Mouse (Mus musculus) stomach, embryonic 16.5 days (tissue): ENCODE data around the gene Mrps18a. TPM values are rescaled to one million over a fixed set of nuclear protein-coding genes. Genes with fewer than 3 reads are reported as not detected.

Experiments
- ATAC-seq: fragments of 200-750 bp; cut with Nextera tagmentation; 2 replicates; pipeline ENCODE4 v1.8.0; 2017; ENCODE audit warnings: moderate number of reproducible peaks, moderate TSS enrichment; ENCODE audit not compliant: insufficient read depth, low FRiP score
- H3K27ac ChIP-seq: fragments of 300-500 bp; sonication (generic); 2 replicates; pipeline ENCODE4 v1.5.1; 2014; ENCODE audit warnings: low read length
- H3K27me3 ChIP-seq: fragments of 300-500 bp; sonication (generic); 2 replicates; pipeline ENCODE4 v1.6.1; 2014; ENCODE audit warnings: low read length, control low read depth, mixed read lengths; ENCODE audit not compliant: control insufficient read depth, insufficient read depth
- H3K36me3 ChIP-seq: fragments of 300-500 bp; sonication (generic); 2 replicates; pipeline ENCODE4 v1.6.1; 2014; ENCODE audit warnings: low read length; ENCODE audit not compliant: control insufficient read depth, insufficient read depth
- H3K4me1 ChIP-seq: fragments of 300-500 bp; sonication (generic); 2 replicates; pipeline ENCODE4 v1.6.1; 2014; ENCODE audit warnings: low read length, control low read depth, mixed read lengths; ENCODE audit not compliant: control insufficient read depth, insufficient read depth
- H3K4me2 ChIP-seq: fragments of 300-500 bp; sonication (generic); 2 replicates; pipeline ENCODE4 v1.6.1; 2014; ENCODE audit warnings: low read depth, low read length, mixed read lengths
- H3K4me3 ChIP-seq: fragments of 300-500 bp; sonication (generic); replicated peaks from 2 replicates; pipeline ENCODE4 v1.5.1; 2014; ENCODE audit warnings: mild to moderate bottlenecking, low read length
- H3K9ac ChIP-seq: fragments of 300-500 bp; sonication (generic); 2 replicates; pipeline ENCODE4 v1.6.1; 2014; ENCODE audit warnings: low read length
- H3K9me3 ChIP-seq: fragments of 300-500 bp; sonication (generic); replicated peaks from 2 replicates; pipeline ENCODE4 v1.6.1; 2016; ENCODE audit warnings: low read length, control low read depth; ENCODE audit not compliant: control insufficient read depth
- WGBS: fragments of 180-500 bp; shearing (Covaris S2); extraction: QIAGEN DNeasy Blood & Tissue Kit; methylation state at CpG from one replicate; pipeline ENCODE4 v1.1.7; 2014; 5-methylcytosine and 5-hydroxymethylcytosine counted together
- polyA plus RNA-seq: library from polyadenylated mRNA; unstranded; fragments of >200 nt; fragmentation: Nextera tagmentation; extraction: Ambion mirVana; gene quantifications from 2 replicates; pipeline ENCODE4 v1.2.1, GENCODE M21; 2015

Gene Mrps18a
- polyA plus RNA-seq, 1 experiment from 2014 or later, result 126 TPM

GRCm38 (mm10) chr17:46162551-46162950 lies 51.8 kb downstream of the Mrps18a start:
- Histone ChIP-seq H3K4me3 (peak overlapping the region; percentile 2; the same call in 1 of the 2 replicates), H3K4me2 (peak overlapping the region; percentile 25), H3K9me3 (no peaks in the 10 kb centered on the region), H3K4me1 (peaks cover 12% of the 10 kb centered on the region), H3K27me3 (no peaks in the 10 kb centered on the region), H3K36me3 (peaks cover 23% of the 10 kb centered on the region), H3K9ac (no peak overlapping the region), H3K27ac (peak overlapping the region; percentile 46; the same call in 1 of the 2 replicates)
- no peak for ATAC-seq
- 82% methylated on average over 7 of the region's 7 CpGs for WGBS

DNA sequence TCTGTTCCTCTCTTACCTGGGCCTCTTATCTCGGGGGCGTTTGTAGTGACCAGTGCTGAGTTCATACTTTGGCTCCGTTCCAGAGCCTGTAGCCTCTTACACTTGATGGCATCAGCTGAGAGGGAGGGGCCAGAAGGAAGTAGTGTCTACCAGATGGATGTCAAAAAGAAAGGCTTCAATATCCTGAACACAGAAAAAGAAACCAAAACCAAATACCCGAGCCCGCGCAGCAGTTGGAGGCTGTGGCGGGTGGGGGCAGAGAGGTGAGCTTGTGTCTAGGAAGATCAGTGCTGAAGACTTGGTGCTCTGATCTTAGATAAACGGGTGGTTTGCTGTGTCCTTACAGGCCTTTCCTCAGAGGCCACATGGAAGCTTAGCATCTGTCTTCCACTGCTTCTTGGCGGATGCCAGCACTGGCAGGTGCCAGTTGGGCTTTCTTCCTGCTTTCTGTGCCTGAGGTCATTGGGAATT lies 52.2 kb downstream of the Mrps18a start:
- 64% methylated on average over 9 of the region's 9 CpGs for WGBS
- ATAC-seq, result no peak
- peaks cover 24% of the 10 kb centered on the region for H3K36me3 ChIP-seq
- H3K4me3 ChIP-seq, result peak overlapping the region; percentile 2; the same call in 1 of the 2 replicates
- peak overlapping the region; percentile 25 for H3K4me2 ChIP-seq
- H3K9me3 ChIP-seq, result no peaks in the 10 kb centered on the region
- H3K27me3 ChIP-seq, result no peaks in the 10 kb centered on the region
- H3K27ac ChIP-seq, result peak overlapping the region; percentile 46; the same call in 1 of the 2 replicates
- peaks cover 12% of the 10 kb centered on the region for H3K4me1 ChIP-seq
- no peak overlapping the region for H3K9ac ChIP-seq

GRCm38 (mm10) chr17:46164301-46164700 lies 53.5 kb downstream of the Mrps18a start:
- H3K9me3 ChIP-seq, result no peaks in the 10 kb centered on the region
- peaks cover 12% of the 10 kb centered on the region for H3K4me1 ChIP-seq
- 96% methylated on average over 8 of the region's 8 CpGs for WGBS
- no peak for ATAC-seq
- H3K36me3 ChIP-seq, result peaks cover 30% of the 10 kb centered on the region
- no peak overlapping the region for H3K4me2 ChIP-seq
- no peaks in the 10 kb centered on the region for H3K27me3 ChIP-seq
- no peak overlapping the region for H3K4me3 ChIP-seq
- no peak overlapping the region for H3K27ac ChIP-seq
- H3K9ac ChIP-seq, result no peak overlapping the region

DNA sequence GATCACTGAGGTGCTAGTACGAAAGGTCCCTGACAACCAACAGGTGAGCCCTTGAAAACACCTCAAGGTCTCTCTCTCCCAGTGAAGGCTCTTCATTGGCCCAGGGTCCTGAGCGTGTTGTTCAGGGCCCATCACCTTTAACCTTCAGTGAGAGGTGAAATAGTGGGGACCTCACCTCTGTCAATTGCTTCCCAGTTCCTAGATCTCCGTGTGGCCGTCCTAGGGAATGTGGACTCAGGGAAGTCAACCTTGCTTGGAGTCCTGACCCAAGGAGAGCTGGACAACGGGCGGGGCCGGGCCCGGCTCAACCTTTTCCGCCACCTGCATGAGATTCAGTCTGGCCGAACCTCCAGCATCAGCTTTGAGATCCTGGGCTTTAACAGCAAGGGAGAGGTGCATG lies 54.0 kb downstream of the Mrps18a start:
- 91% methylated on average over 10 of the region's 10 CpGs for WGBS
- Histone ChIP-seq H3K4me1 (peaks cover 7% of the 10 kb centered on the region), H3K36me3 (peaks cover 32% of the 10 kb centered on the region), H3K9me3 (no peaks in the 10 kb centered on the region), H3K27me3 (no peaks in the 10 kb centered on the region), H3K4me3 (no peak overlapping the region), H3K4me2 (no peak overlapping the region), H3K9ac (no peak overlapping the region), H3K27ac (no peak overlapping the region)
- ATAC-seq, result no peak

- ATAC-seq, result no peak
- Histone ChIP-seq H3K4me1 (peaks cover 5% of the 10 kb centered on the region; the same call in 1 of the 2 replicates), H3K4me3 (no peak overlapping the region), H3K27me3 (no peaks in the 10 kb centered on the region), H3K36me3 (peaks cover 32% of the 10 kb centered on the region), H3K4me2 (no peak overlapping the region), H3K27ac (no peak overlapping the region), H3K9ac (no peak overlapping the region), H3K9me3 (no peaks in the 10 kb centered on the region)
- 87% methylated on average over 12 of the region's 12 CpGs for WGBS
These were observed 54.7 kb downstream of the Mrps18a start for GRCm38 (mm10) chr17:46165460-46165859.

GRCm38 (mm10) chr17:46166270-46166669 lies 55.5 kb downstream of the Mrps18a start:
- H3K27ac ChIP-seq, result no peak overlapping the region
- peaks cover 5% of the 10 kb centered on the region; the same call in 1 of the 2 replicates for H3K4me1 ChIP-seq
- no peak for ATAC-seq
- H3K4me2 ChIP-seq, result no peak overlapping the region
- WGBS, result 68% methylated on average over 5 of the region's 5 CpGs
- H3K27me3 ChIP-seq, result no peaks in the 10 kb centered on the region
- no peak overlapping the region for H3K4me3 ChIP-seq
- H3K36me3 ChIP-seq, result peaks cover 32% of the 10 kb centered on the region
- no peaks in the 10 kb centered on the region for H3K9me3 ChIP-seq
- no peak overlapping the region for H3K9ac ChIP-seq

DNA sequence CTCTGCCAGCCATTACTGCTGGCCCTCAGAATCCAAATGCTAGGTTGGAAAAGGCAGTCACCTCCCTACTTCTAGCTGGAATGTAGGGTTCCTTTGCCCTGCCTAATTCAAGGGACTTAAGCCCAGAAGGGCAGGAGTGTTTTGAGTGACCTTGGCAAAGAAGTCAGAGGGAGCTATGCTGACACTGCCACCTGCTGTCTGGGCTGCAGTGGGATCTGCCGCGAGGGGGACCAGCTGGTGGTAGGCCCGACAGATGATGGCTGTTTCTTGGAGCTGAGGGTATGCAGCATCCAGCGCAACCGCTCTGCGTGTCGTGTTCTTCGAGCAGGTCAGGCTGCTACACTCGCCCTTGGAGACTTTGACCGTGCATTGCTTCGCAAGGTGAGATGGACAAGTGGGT lies 56.2 kb downstream of the Mrps18a start:
- H3K4me2 ChIP-seq, result no peak overlapping the region
- H3K27ac ChIP-seq, result no peak overlapping the region
- H3K4me3 ChIP-seq, result no peak overlapping the region
- H3K9ac ChIP-seq, result no peak overlapping the region
- H3K27me3 ChIP-seq, result no peaks in the 10 kb centered on the region
- no peaks in the 10 kb centered on the region; the same call in 1 of the 2 replicates for H3K4me1 ChIP-seq
- ATAC-seq, result no peak
- 78% methylated on average over 11 of the region's 11 CpGs for WGBS
- H3K9me3 ChIP-seq, result no peaks in the 10 kb centered on the region
- peaks cover 32% of the 10 kb centered on the region for H3K36me3 ChIP-seq

GRCm38 (mm10) chr17:46168318-46168717 lies 57.5 kb downstream of the Mrps18a start:
- H3K9ac ChIP-seq, result no peak overlapping the region
- no peak overlapping the region for H3K4me3 ChIP-seq
- H3K4me2 ChIP-seq, result no peak overlapping the region
- no peak overlapping the region for H3K27ac ChIP-seq
- H3K36me3 ChIP-seq, result peaks cover 32% of the 10 kb centered on the region
- H3K4me1 ChIP-seq, result no peaks in the 10 kb centered on the region
- WGBS, result 45% methylated on average over 5 of the region's 5 CpGs
- H3K27me3 ChIP-seq, result no peaks in the 10 kb centered on the region
- no peaks in the 10 kb centered on the region for H3K9me3 ChIP-seq
- ATAC-seq, result no peak

DNA sequence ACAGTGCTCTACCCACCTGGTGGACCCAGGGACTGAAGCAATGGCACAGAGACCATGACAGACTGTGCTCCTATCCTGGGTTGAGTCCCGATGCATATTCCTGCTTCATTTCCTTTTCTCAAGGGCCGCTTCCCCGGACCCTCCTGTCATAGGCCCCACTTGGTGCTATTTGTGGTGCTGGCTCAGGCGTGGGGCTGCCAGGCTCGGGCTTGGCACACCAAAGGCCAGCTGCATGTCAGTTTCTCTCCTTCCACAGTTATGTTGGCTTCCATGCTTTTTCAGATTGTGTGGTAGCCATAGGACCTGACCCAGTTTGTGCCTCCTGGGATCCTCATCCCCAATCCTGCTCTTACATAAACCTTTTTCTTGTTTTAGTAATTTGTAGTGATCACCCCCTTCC lies 58.0 kb downstream of the Mrps18a start:
- H3K9ac ChIP-seq, result no peak overlapping the region
- no peak overlapping the region for H3K4me3 ChIP-seq
- WGBS, result 89% methylated on average over 5 of the region's 5 CpGs
- no peak for ATAC-seq
- no peak overlapping the region for H3K4me2 ChIP-seq
- no peaks in the 10 kb centered on the region for H3K4me1 ChIP-seq
- peaks cover 32% of the 10 kb centered on the region for H3K36me3 ChIP-seq
- no peaks in the 10 kb centered on the region for H3K27me3 ChIP-seq
- H3K9me3 ChIP-seq, result no peaks in the 10 kb centered on the region
- H3K27ac ChIP-seq, result no peak overlapping the region
